Mouse (Mus musculus) hindbrain, embryonic 14.5 days (tissue): ENCODE measurements around the gene Fxyd4. TPM values are rescaled to one million over a fixed set of nuclear protein-coding genes. Genes with fewer than 3 reads are reported as not detected.

Source experiments
- ATAC-seq: fragments of 200-750 bp; cut with Nextera tagmentation; 2 replicates; pipeline ENCODE4 v1.8.0; 2017; ENCODE audit warnings: moderate number of reproducible peaks, mild to moderate bottlenecking, moderate TSS enrichment, moderate library complexity; ENCODE audit not compliant: low FRiP score
- DNase-seq: peaks from one replicate; pipeline ENCODE4 v3.0.0-alpha.2; 2015; ENCODE audit warnings: low spot score
- H3K27ac ChIP-seq: fragments of 300-500 bp; sonication (generic); 2 replicates; pipeline ENCODE4 v1.5.1; 2014; ENCODE audit warnings: mild to moderate bottlenecking, moderate library complexity
- H3K27me3 ChIP-seq: fragments of 300-500 bp; sonication (generic); 2 replicates; pipeline ENCODE4 v1.6.1; 2014; ENCODE audit warnings: mild to moderate bottlenecking, low read length, mixed read lengths; ENCODE audit not compliant: control insufficient read depth, insufficient read depth
- H3K36me3 ChIP-seq: fragments of 300-500 bp; sonication (generic); replicated peaks from 2 replicates; pipeline ENCODE4 v1.6.1; 2014; ENCODE audit not compliant: control insufficient read depth, insufficient read depth
- H3K4me1 ChIP-seq: fragments of 300-500 bp; sonication (generic); replicated peaks from 2 replicates; pipeline ENCODE4 v1.6.1; 2014; ENCODE audit warnings: antibody characterized with exemption, low read length, mixed read lengths; ENCODE audit not compliant: control insufficient read depth, insufficient read depth
- H3K4me2 ChIP-seq: fragments of 300-500 bp; sonication (generic); replicated peaks from 2 replicates; pipeline ENCODE4 v1.6.1; 2014; ENCODE audit warnings: mild to moderate bottlenecking, moderate library complexity
- H3K4me3 ChIP-seq: fragments of 300-500 bp; sonication (generic); replicated peaks from 2 replicates; pipeline ENCODE4 v1.5.1; 2014; ENCODE audit warnings: mild to moderate bottlenecking, low read length
- H3K9ac ChIP-seq: fragments of 300-500 bp; sonication (generic); 2 replicates; pipeline ENCODE4 v1.6.1; 2014
- H3K9me3 ChIP-seq: fragments of 300-500 bp; sonication (generic); 2 replicates; pipeline ENCODE4 v1.6.1; 2016; ENCODE audit warnings: low read length; ENCODE audit not compliant: control insufficient read depth
- WGBS: fragments of 180-500 bp; shearing (Covaris S2); extraction: QIAGEN DNeasy Blood & Tissue Kit; methylation state at CpG from one replicate; pipeline ENCODE4 v1.1.7; 2014; 5-methylcytosine and 5-hydroxymethylcytosine counted together
- polyA plus RNA-seq: library from polyadenylated mRNA; unstranded; fragments of >200 nt; fragmentation: Nextera tagmentation; extraction: Ambion mirVana; gene quantifications from 2 replicates; pipeline ENCODE4 v1.2.1, GENCODE M21; 2014

The Fxyd4 gene
- polyA plus RNA-seq, result 1.3 and 2.6 TPM in 2 replicates

- WGBS, result 83% methylated on average over 10 of the region's 10 CpGs
- H3K4me3 ChIP-seq, result no peak within 1 kb of the TSS
- no peak for DNase-seq
- H3K9me3 ChIP-seq, result no peaks in the 10 kb centered on the region
- no peaks in the 10 kb centered on the region for H3K36me3 ChIP-seq
- no peak for ATAC-seq
- H3K27me3 ChIP-seq, result no peaks in the 10 kb centered on the region
- no peaks in the 10 kb centered on the region for H3K4me1 ChIP-seq
- H3K4me2 ChIP-seq, result no peak within 1 kb of the TSS
- H3K9ac ChIP-seq, result no peak within 1 kb of the TSS
- H3K27ac ChIP-seq, result no peak within 1 kb of the TSS
Measured at GRCm38 (mm10) chr6:117937222-117937932, at the start of gene Fxyd4. Fxyd4 (minus strand) TSS chr6:117937692.

DNA sequence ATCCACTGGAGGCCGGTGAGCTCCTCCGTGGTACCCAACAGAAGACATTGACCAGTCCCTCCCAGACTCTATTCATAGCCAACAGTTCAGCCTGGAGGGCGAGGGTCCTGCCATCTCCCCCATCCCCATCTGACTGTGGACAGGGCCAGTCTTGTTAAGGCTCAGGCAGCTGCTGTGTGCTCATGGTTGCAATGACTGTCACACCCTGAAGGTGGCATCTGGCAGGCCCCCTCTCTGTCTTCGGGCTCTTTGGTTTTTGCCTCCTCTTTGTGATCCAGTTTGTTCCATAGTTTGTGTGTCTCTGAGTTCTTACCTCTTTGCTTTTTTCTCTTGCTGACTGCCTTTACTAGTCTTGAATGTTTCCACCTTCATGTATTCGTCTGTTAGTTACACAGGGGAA, 49.7 kb upstream of the Fxyd4 start:
- Histone ChIP-seq H3K4me3 (no peak overlapping the region), H3K36me3 (no peaks in the 10 kb centered on the region), H3K27me3 (no peaks in the 10 kb centered on the region), H3K4me1 (no peaks in the 10 kb centered on the region), H3K27ac (no peak overlapping the region), H3K9me3 (no peaks in the 10 kb centered on the region), H3K9ac (no peak overlapping the region), H3K4me2 (no peak overlapping the region)
- ATAC-seq (no peak), DNase-seq (no peak)
- WGBS, result 64% methylated on average over 5 of the region's 5 CpGs

DNA sequence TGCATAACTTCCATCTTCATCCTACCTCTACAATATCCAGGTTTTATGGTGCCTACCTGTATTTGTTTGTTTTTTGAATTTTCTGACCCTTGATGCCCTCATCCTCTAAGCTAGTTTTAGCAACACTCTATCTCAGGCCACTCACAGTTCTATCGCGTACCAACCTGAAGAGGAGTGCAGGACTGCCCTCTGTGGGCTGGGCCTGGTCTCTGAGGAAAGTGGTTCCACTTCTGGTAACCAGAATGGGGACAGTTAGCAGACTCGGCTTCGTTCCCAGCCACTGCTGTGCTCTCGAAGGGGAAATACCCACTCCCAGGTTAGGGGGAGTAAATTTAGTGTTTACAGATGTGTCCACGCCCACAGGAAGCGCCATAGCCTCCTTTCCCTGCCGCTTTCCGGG, 29.2 kb upstream of the Fxyd4 start:
- 61% methylated on average over 9 of the region's 9 CpGs for WGBS
- Histone ChIP-seq H3K4me3 (no peak overlapping the region), H3K4me2 (no peak overlapping the region), H3K36me3 (no peaks in the 10 kb centered on the region), H3K27me3 (no peaks in the 10 kb centered on the region), H3K4me1 (no peaks in the 10 kb centered on the region), H3K9ac (no peak overlapping the region), H3K27ac (no peak overlapping the region), H3K9me3 (no peaks in the 10 kb centered on the region)
- DNase-seq, result no peak
- ATAC-seq, result no peak

DNA sequence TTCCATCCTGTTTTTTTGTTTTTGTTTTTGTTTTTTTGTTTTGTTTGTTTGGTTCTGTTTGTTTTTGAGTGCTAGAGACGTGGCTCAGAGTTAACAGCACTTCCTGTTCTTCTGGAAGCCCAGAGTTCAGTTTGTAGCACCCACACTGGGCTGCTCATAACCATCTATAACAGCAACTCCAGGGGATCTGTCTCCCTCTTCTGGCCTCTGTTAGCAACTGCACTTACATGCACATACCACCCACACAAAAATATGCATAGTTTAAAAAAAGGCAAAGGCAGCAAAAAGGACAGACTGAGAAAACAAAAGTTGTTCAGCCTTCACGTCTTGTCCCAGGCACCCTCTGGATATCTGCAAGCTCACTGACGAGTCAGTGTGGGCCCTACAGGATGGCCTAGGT, 25.7 kb upstream of the Fxyd4 start:
- 89% methylated on average over 3 of the region's 3 CpGs for WGBS
- Histone ChIP-seq H3K4me3 (no peak overlapping the region), H3K36me3 (no peaks in the 10 kb centered on the region), H3K4me2 (no peak overlapping the region), H3K4me1 (no peaks in the 10 kb centered on the region), H3K9me3 (no peaks in the 10 kb centered on the region), H3K27ac (no peak overlapping the region), H3K9ac (no peak overlapping the region), H3K27me3 (no peaks in the 10 kb centered on the region)
- DNase-seq (no peak), ATAC-seq (no peak)

GRCm38 (mm10) chr6:117956851-117957501, 19.5 kb upstream of the Fxyd4 start:
- ATAC-seq (no peak), DNase-seq (no peak)
- Histone ChIP-seq H3K36me3 (no peaks in the 10 kb centered on the region), H3K27ac (no peak overlapping the region), H3K9me3 (no peaks in the 10 kb centered on the region), H3K4me3 (no peak overlapping the region), H3K4me1 (no peaks in the 10 kb centered on the region), H3K27me3 (no peaks in the 10 kb centered on the region), H3K4me2 (no peak overlapping the region), H3K9ac (no peak overlapping the region)
- WGBS, result 19% methylated on average over 14 of the region's 14 CpGs

- ATAC-seq, result no peak
- WGBS, result 67% methylated on average over 6 of the region's 6 CpGs
- no peak overlapping the region for H3K9ac ChIP-seq
Measured at GRCm38 (mm10) chr6:117956161-117956560, 18.7 kb upstream of the Fxyd4 start.

GRCm38 (mm10) chr6:117952330-117952729, 14.8 kb upstream of the Fxyd4 start:
- DNase-seq (no peak), ATAC-seq (no peak)
- H3K4me3 ChIP-seq, result no peak overlapping the region

More at GRCm38 (mm10) chr6:117956161-117956560, 18.7 kb upstream of the Fxyd4 start:
- no peak overlapping the region for H3K4me2 ChIP-seq
- H3K9me3 ChIP-seq, result no peaks in the 10 kb centered on the region
- H3K36me3 ChIP-seq, result no peaks in the 10 kb centered on the region
- no peak overlapping the region for H3K27ac ChIP-seq
- H3K4me3 ChIP-seq, result no peak overlapping the region
- no peaks in the 10 kb centered on the region for H3K4me1 ChIP-seq
- DNase-seq, result no peak
- H3K27me3 ChIP-seq, result no peaks in the 10 kb centered on the region

GRCm38 (mm10) chr6:117943899-117944298, 6.4 kb upstream of the Fxyd4 start:
- Histone ChIP-seq H3K9ac (no peak overlapping the region), H3K36me3 (no peaks in the 10 kb centered on the region), H3K9me3 (no peaks in the 10 kb centered on the region), H3K4me1 (no peaks in the 10 kb centered on the region), H3K4me2 (no peak overlapping the region), H3K27me3 (no peaks in the 10 kb centered on the region), H3K4me3 (no peak overlapping the region), H3K27ac (no peak overlapping the region)
- no peak for ATAC-seq
- DNase-seq, result no peak
- 90% methylated on average over 2 of the region's 2 CpGs for WGBS

More at GRCm38 (mm10) chr6:117952330-117952729, 14.8 kb upstream of the Fxyd4 start:
- Histone ChIP-seq H3K4me2 (no peak overlapping the region), H3K27ac (no peak overlapping the region), H3K36me3 (no peaks in the 10 kb centered on the region), H3K27me3 (no peaks in the 10 kb centered on the region), H3K4me1 (no peaks in the 10 kb centered on the region), H3K9me3 (no peaks in the 10 kb centered on the region), H3K9ac (no peak overlapping the region)
- WGBS, result 94% methylated on average over 4 of the region's 4 CpGs

- DNase-seq (no peak), ATAC-seq (no peak)
- Histone ChIP-seq H3K4me3 (no peak overlapping the region), H3K4me1 (no peaks in the 10 kb centered on the region), H3K36me3 (no peaks in the 10 kb centered on the region), H3K27ac (no peak overlapping the region), H3K9me3 (no peaks in the 10 kb centered on the region), H3K9ac (no peak overlapping the region), H3K27me3 (no peaks in the 10 kb centered on the region), H3K4me2 (no peak overlapping the region)
- WGBS, result 86% methylated on average over 10 of the region's 10 CpGs
Measured at GRCm38 (mm10) chr6:117942769-117943168, 5.3 kb upstream of the Fxyd4 start.
